Mouse (Mus musculus): ENCODE data around the gene Carmil2.

- no peak for TF ChIP-seq POLR2A (IDR thresholded peaks at IDR 0.05; ENCODE audit: control insufficient read depth, extremely low read depth, insufficient read depth, low read length, poor library complexity)
- no peak for TF ChIP-seq CTCF (IDR thresholded peaks at IDR 0.05; ENCODE audit: borderline replicate concordance, control insufficient read depth, extremely low read depth, insufficient read depth, low read length, poor library complexity)
These were observed 6.5 kb downstream of the Carmil2 start for GRCm38 (mm10) chr8:105692449-105693182.
